Mouse (Mus musculus): ENCODE data around the gene Rps16.
"Not testable (repeated sequence)": the region's sequence is repeated elsewhere in the genome, so short reads cannot be mapped to it uniquely, and the experiment has no call there.

Gene Rps16

GRCm38 (mm10) chr7:28386462-28386861, 36.0 kb downstream of the Rps16 start:
- intact Hi-C loops (cut with DNase I): loop anchor here (1.0 kb wide), 1 partner anchor 13 kb away; no protein-coding TSS in a partner anchor

GRCm38 (mm10) chr7:28386877-28387276, 36.4 kb downstream of the Rps16 start:
- intact Hi-C loops (cut with DNase I): loop anchor here (1.0 kb wide), 1 partner anchor 14 kb away; no protein-coding TSS in a partner anchor

GRCm38 (mm10) chr7:28387384-28387783, 36.9 kb downstream of the Rps16 start:
- intact Hi-C loops (cut with DNase I): not testable (repeated sequence)

- intact Hi-C loops (cut with DNase I): no loop called here
Observed at GRCm38 (mm10) chr7:28390331-28390730, 39.9 kb downstream of the Rps16 start.

- intact Hi-C loops (cut with DNase I): no loop called here
Observed at GRCm38 (mm10) chr7:28392429-28393271, 42.2 kb downstream of the Rps16 start, which contains the start of the genes Med29 and Paf1. Gene Med29, minus strand, starts transcription at chr7:28392708. Gene Paf1, plus strand, starts transcription at chr7:28392951.

- intact Hi-C loops (cut with DNase I): no loop called here
Observed at GRCm38 (mm10) chr7:28393272-28393951, 43.0 kb downstream of the Rps16 start.

GRCm38 (mm10) chr7:28395425-28395824, 45.0 kb downstream of the Rps16 start:
- intact Hi-C loops (cut with DNase I): no loop called here

- intact Hi-C loops (cut with DNase I): no loop called here
Observed at GRCm38 (mm10) chr7:28398000-28398399, 47.5 kb downstream of the Rps16 start.

GRCm38 (mm10) chr7:28398696-28399340, 48.4 kb downstream of the Rps16 start:
- intact Hi-C loops (cut with DNase I): no loop called here

- intact Hi-C loops (cut with DNase I): no loop called here
Observed at GRCm38 (mm10) chr7:28401030-28401429, 50.6 kb downstream of the Rps16 start.

GRCm38 (mm10) chr7:28401942-28402341, 51.5 kb downstream of the Rps16 start:
- intact Hi-C loops (cut with DNase I): no loop called here

Data from adrenal gland (tissue).